Mouse (Mus musculus): ENCODE results near the gene Gemin6. TPM values are rescaled to one million over a fixed set of nuclear protein-coding genes. Genes with fewer than 3 reads are reported as not detected.
"Not testable (repeated sequence)": the region's sequence is repeated elsewhere in the genome, so short reads cannot be mapped to it uniquely, and the experiment has no call there.

Gemin6 gene
- polyA plus RNA-seq (2015; fragmentation: Nextera tagmentation; extraction: Ambion mirVana): 16.9 and 17.5 TPM in 2 replicates

DNA sequence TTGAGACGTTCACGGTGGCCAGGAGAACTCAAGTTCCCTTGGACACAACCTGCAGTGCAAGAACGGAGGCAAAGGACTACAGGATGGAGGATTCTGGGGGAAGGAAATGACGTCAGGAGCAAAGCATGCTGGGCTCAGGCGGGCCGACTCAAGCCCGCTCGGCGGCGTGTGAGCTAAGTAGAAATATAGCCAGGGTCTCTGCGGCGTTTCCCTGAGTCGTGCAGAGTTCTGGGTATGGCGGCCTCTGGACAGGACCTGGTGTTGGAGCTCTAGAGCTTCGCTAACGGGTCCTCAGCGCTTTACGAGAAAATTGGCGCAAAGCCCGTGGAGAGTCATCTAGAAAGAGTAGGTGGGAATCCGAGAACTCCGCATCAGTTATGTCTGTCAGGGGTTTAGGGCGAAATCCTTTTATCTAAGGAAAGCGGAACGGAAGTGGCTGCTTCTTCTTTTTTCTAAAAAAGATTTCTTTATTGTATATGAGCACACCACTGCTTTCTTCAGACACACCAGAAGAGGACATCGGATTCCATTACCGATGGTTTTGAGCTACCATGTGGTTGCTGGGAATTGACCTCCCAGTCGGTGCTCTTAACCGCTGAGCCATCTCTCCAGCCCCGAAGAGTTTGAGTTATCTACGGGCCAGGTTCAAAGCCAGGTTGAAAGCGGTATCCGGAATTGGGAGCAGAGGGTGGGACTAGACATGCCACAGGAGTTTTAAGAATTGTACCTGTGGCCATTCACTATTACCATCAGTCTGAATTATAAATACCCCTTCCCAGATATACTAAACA lies at the start of gene Gemin6:
Gene Gemin6 (plus strand): TSS at position 116 of the 791 bp plus-strand sequence.
- peak within 1 kb of the TSS; percentile 71 for H3K4me3 ChIP-seq (ENCODE audit: low read depth, low read length)
- H3K27me3 ChIP-seq (ENCODE audit: insufficient read depth, low read length): no peaks in the 10 kb centered on the region
- WGBS (ENCODE audit: insufficient replicate concordance): under 1% methylated on average over 33 of the region's 33 CpGs
- peak within 1 kb of the TSS; percentile 89 for H3K27ac ChIP-seq (ENCODE audit: low read depth)
- TF ChIP-seq CTCF (IDR thresholded peaks at IDR 0.05; ENCODE audit: low read depth): no peak
- TF ChIP-seq EP300 (IDR thresholded peaks at IDR 0.05; ENCODE audit: low read depth): 0 out of 2 replicates have a peak, but pooled peaks have one; percentile 4
- peak within 1 kb of the TSS; percentile 80 for H3K4me2 ChIP-seq (ENCODE audit: low read depth, low read length)
- H3K4me1 ChIP-seq (ENCODE audit: insufficient read depth): peaks cover 8% of the 10 kb centered on the region; the same call in 1 of the 2 replicates
- peak within 1 kb of the TSS; percentile 78 for H3K9ac ChIP-seq (replicated peaks)
- peak; percentile 86 for DNase-seq
- no peaks in the 10 kb centered on the region for H3K9me3 ChIP-seq (ENCODE audit: low read length)
- no peaks in the 10 kb centered on the region for H3K36me3 ChIP-seq (replicated peaks; ENCODE audit: insufficient read depth, low read length)
- peak; percentile 96 for ATAC-seq

DNA sequence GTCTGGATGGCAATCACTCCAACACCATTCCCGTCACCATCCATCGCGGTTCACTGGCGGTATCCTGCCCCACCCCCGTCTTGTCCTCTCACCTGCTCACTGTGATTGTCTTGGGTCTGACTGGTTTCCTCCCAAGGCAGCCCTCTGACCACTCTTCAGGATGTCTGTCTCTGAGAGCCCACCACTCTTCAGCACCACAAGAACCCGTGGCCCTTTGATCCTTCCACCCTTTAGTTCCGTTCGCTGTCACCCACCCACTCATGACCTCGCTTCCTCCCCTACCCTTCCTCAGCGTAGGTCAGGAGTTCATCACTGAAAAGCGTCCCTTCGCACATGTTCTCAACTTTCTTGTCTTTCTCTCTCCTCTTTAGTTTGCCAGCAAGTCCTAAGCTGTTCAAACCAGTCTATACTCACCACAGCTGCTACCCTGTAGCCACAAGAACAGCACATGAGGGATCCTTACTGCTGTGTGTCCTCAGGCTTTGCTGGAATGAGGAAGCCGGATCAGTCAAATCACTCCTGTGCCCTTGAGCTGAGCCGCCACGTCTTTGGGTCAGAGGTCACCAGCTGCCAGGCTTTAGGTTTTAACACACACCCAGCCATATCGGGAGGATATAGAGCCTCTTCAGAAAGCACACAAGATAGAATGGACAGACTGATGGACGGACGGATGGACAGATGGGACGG lies 49.4 kb upstream of the Gemin6 start:
- H3K9me3 ChIP-seq (ENCODE audit: low read length): no peaks in the 10 kb centered on the region
- WGBS (ENCODE audit: insufficient replicate concordance): 56% methylated on average over 19 of the region's 19 CpGs
- no peak overlapping the region for H3K4me3 ChIP-seq (ENCODE audit: low read depth, low read length)
- no peak overlapping the region for H3K9ac ChIP-seq (replicated peaks)
- no peaks in the 10 kb centered on the region for H3K36me3 ChIP-seq (replicated peaks; ENCODE audit: insufficient read depth, low read length)
- peaks cover 8% of the 10 kb centered on the region for H3K4me1 ChIP-seq (ENCODE audit: insufficient read depth)
- H3K4me2 ChIP-seq (ENCODE audit: low read depth, low read length): no peak overlapping the region
- no peaks in the 10 kb centered on the region for H3K27me3 ChIP-seq (ENCODE audit: insufficient read depth, low read length)
- DNase-seq (no peak), ATAC-seq (no peak)
- TF ChIP-seq CTCF (IDR thresholded peaks at IDR 0.05; ENCODE audit: low read depth) (no peak), EP300 (IDR thresholded peaks at IDR 0.05; ENCODE audit: low read depth) (no peak)
- H3K27ac ChIP-seq (ENCODE audit: low read depth): no peak overlapping the region

DNA sequence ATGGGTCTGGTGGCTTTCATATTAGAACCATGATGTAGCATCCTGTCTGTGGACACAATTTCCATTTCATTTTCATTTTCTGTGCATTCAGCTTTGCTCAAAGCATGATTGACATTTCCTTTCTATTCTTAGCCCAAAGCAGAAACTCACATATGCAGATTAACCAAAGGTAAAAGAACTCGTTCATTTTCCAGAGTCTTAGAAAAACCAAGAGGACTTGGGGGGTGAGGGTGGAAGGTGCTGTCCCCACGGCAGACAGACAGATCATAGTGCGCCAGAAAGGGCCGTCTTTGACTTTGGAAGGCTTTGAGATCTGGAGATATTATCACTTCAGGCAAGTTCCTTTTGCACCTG lies 48.9 kb upstream of the Gemin6 start:
- Histone ChIP-seq H3K27ac (ENCODE audit: low read depth) (no peak overlapping the region), H3K4me1 (ENCODE audit: insufficient read depth) (peaks cover 8% of the 10 kb centered on the region), H3K4me2 (ENCODE audit: low read depth, low read length) (no peak overlapping the region), H3K9me3 (ENCODE audit: low read length) (no peaks in the 10 kb centered on the region), H3K27me3 (ENCODE audit: insufficient read depth, low read length) (no peaks in the 10 kb centered on the region), H3K36me3 (replicated peaks; ENCODE audit: insufficient read depth, low read length) (no peaks in the 10 kb centered on the region), H3K4me3 (ENCODE audit: low read depth, low read length) (no peak overlapping the region), H3K9ac (replicated peaks) (no peak overlapping the region)
- no peak for DNase-seq
- TF ChIP-seq EP300 (IDR thresholded peaks at IDR 0.05; ENCODE audit: low read depth): no peak
- no peak for TF ChIP-seq CTCF (IDR thresholded peaks at IDR 0.05; ENCODE audit: low read depth)
- 63% methylated on average over 4 of the region's 4 CpGs for WGBS (ENCODE audit: insufficient replicate concordance)
- ATAC-seq: no peak

DNA sequence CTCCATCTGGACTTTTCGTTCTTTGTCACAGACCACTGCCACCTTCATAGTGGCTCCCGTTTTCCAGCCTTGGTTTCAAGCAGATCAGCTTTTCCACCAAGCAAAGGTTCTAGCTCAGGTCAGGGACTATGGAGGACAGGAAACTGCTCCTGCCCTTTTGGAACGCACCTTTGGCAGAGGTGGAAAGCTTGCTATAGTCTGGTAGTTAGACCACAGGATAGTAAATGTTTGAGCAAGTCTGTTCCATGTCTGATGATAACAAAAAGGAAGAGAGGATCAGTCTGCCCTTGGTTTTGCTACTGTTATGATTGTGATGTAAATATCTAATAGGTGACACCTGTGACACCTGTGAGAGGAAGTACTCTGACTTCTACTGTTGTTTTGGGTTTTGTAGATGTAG lies 48.3 kb upstream of the Gemin6 start:
- ATAC-seq: no peak
- H3K36me3 ChIP-seq (replicated peaks; ENCODE audit: insufficient read depth, low read length): no peaks in the 10 kb centered on the region

DNA sequence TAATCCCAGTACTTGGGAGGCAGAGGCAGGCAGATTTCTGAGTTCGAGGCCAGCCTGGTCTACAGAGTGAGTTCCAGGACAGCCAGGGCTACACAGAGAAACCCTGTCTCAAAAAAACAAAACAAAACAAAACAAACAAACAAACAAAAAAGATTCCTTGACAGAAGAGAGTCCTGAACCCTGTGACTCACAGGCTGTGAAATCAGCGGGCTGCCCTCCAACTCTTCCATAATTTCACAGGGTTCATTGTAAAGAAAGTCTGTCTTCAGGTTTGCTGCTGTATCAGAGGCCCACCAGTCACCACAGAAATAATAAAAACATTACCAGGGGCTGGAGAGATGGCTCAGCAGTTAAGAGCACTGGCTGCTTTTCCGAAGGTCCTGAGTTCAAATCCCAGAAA lies 45.4 kb upstream of the Gemin6 start:
- not testable (repeated sequence) for H3K4me2 ChIP-seq (ENCODE audit: low read depth, low read length); H3K27me3 ChIP-seq (ENCODE audit: insufficient read depth, low read length); H3K4me1 ChIP-seq (ENCODE audit: insufficient read depth); H3K9ac ChIP-seq (replicated peaks); H3K36me3 ChIP-seq (replicated peaks; ENCODE audit: insufficient read depth, low read length); DNase-seq; ATAC-seq; H3K9me3 ChIP-seq (ENCODE audit: low read length); H3K4me3 ChIP-seq (ENCODE audit: low read depth, low read length); H3K27ac ChIP-seq (ENCODE audit: low read depth)
- WGBS (ENCODE audit: insufficient replicate concordance): 88% methylated on average over 3 of the region's 3 CpGs

More for the DNA sequence above, 48.3 kb upstream of the Gemin6 start:
- Histone ChIP-seq H3K9ac (replicated peaks) (no peak overlapping the region), H3K4me1 (ENCODE audit: insufficient read depth) (peaks cover 8% of the 10 kb centered on the region), H3K27me3 (ENCODE audit: insufficient read depth, low read length) (no peaks in the 10 kb centered on the region), H3K4me2 (ENCODE audit: low read depth, low read length) (no peak overlapping the region), H3K4me3 (ENCODE audit: low read depth, low read length) (no peak overlapping the region), H3K27ac (ENCODE audit: low read depth) (no peak overlapping the region), H3K9me3 (ENCODE audit: low read length) (no peaks in the 10 kb centered on the region)
- no peak for TF ChIP-seq CTCF (IDR thresholded peaks at IDR 0.05; ENCODE audit: low read depth)
- TF ChIP-seq EP300 (IDR thresholded peaks at IDR 0.05; ENCODE audit: low read depth): no peak
- DNase-seq: no peak
- WGBS (ENCODE audit: insufficient replicate concordance): 73% methylated on average over 3 of the region's 3 CpGs

DNA sequence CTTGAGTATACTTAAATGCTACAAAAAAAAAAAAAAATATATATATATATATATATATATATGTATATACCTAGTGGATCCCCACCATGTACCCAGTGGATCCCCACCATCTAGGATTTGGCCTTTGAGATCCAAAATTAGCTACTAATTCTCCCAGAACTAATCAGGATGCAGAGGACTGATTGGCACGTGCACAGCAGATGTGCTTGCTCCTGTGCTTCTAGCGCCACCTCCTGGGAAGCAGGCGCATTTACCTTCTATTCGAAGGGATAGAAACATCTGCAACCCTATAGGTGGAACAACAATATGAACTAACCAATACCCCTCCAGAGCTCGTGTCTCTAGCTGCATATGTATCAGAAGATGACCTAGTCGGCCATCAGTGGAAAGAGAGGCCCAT lies 44.3 kb upstream of the Gemin6 start:
- TF ChIP-seq CTCF (IDR thresholded peaks at IDR 0.05; ENCODE audit: low read depth) (peak; percentile 96), EP300 (IDR thresholded peaks at IDR 0.05; ENCODE audit: low read depth) (no peak)
- no peak overlapping the region for H3K4me3 ChIP-seq (ENCODE audit: low read depth, low read length)
- no peak overlapping the region for H3K27ac ChIP-seq (ENCODE audit: low read depth)
- no peaks in the 10 kb centered on the region for H3K9me3 ChIP-seq (ENCODE audit: low read length)
- no peaks in the 10 kb centered on the region; the same call in 1 of the 2 replicates for H3K36me3 ChIP-seq (replicated peaks; ENCODE audit: insufficient read depth, low read length)
- H3K4me1 ChIP-seq (ENCODE audit: insufficient read depth): peaks cover 3% of the 10 kb centered on the region
- H3K9ac ChIP-seq (replicated peaks): no peak overlapping the region
- WGBS (ENCODE audit: insufficient replicate concordance): 1% methylated on average over 6 of the region's 6 CpGs
- no peaks in the 10 kb centered on the region for H3K27me3 ChIP-seq (ENCODE audit: insufficient read depth, low read length)
- peak; percentile 87 for ATAC-seq
- peak; percentile 73 for DNase-seq
- H3K4me2 ChIP-seq (ENCODE audit: low read depth, low read length): no peak overlapping the region
